Mouse (Mus musculus): Measurements from ENCODE around the gene Unc5c. TPM values are rescaled to one million over a fixed set of nuclear protein-coding genes. Genes with fewer than 3 reads are reported as not detected.

Gene Unc5c
- polyA plus RNA-seq, 2 experiments = 11.9 to 12.5 TPM

DNA sequence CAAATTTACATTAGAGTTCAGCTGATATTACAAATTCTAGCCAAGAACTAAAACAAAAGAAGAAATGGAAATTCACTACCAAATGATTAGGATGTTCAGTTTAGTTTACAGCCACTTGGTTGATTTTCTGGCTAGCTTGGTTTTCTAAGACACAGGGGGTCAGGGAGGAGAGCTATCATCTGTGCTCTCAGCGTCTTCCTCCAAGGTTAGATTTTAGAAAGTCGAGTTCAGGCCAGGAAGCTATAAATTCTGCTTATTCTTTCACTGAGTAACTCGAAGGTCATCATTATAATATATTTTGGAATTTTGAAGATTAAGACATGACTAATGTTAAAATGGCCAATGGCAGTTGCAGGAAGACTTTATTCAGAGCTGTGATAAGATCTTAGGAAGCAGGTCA lies 131.4 kb downstream of the Unc5c start:
- Histone ChIP-seq H3K4me2 (replicated peaks; ENCODE audit: low read depth, low read length, severe bottlenecking) (no peak overlapping the region), H3K27ac (replicated peaks; ENCODE audit: low read depth, low read length) (no peak overlapping the region), H3K4me1 (ENCODE audit: control insufficient read depth, insufficient read depth, low read length) (peaks cover 14% of the 10 kb centered on the region), H3K27me3 (ENCODE audit: control insufficient read depth, insufficient read depth, low read length) (no peaks in the 10 kb centered on the region), H3K4me3 (replicated peaks; ENCODE audit: low read length) (no peak overlapping the region), H3K9me3 (ENCODE audit: control insufficient read depth, low read length) (no peaks in the 10 kb centered on the region), H3K36me3 (ENCODE audit: control insufficient read depth, insufficient read depth, low read length) (no peaks in the 10 kb centered on the region), H3K9ac (ENCODE audit: low read depth, low read length, severe bottlenecking) (no peak overlapping the region)
- DNase-seq (ENCODE audit: low spot score) (no peak), ATAC-seq (ENCODE audit: low FRiP score, low read depth) (no peak)
- 65% methylated on average over 3 of the region's 3 CpGs for WGBS
- TF ChIP-seq POLR2A (IDR thresholded peaks at IDR 0.05; ENCODE audit: borderline replicate concordance, extremely low read depth, insufficient read depth, insufficient read length) = no peak

DNA sequence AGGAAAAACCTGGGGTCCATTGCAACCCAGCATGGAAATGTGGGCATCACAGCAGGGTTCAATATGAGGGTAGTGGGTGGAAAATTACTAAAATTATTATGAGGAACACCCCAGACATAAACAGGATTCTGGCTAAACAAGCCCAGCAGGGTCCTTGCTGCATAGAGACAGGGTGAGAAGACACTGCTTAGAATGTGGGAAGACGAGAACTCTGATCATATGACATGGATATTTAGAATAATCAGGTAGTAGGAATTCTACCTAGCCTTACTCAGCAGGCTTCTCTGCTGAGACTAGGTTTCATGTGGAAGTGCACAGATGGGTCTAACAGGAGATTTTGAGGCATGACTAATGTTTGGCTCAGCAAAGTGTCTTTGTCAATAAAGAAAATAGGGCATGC lies 131.9 kb downstream of the Unc5c start:
- 77% methylated on average over 1 of the region's 1 CpGs for WGBS

DNA sequence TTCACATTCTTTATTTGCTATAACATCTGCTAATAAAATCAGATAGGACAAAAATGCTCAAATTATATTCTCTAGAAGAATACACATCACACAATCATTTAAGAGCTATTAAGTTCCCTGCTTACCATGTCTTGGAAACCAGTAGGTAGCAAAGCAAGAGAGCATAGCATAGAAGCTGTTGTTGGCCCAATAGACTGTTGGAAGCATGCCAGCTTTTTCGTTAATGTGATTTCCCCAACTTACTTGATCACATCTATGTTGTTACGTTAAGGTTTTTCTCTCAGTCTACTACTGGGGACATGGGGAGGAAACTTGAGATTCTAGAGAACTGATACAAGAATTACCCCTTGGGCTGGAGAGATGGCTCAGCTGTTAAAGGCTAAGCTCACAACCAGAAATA lies 133.0 kb downstream of the Unc5c start:
- no peak for ATAC-seq (ENCODE audit: low FRiP score, low read depth)

More for the DNA sequence above, 131.9 kb downstream of the Unc5c start:
- Histone ChIP-seq H3K4me2 (replicated peaks; ENCODE audit: low read depth, low read length, severe bottlenecking) (no peak overlapping the region), H3K4me1 (ENCODE audit: control insufficient read depth, insufficient read depth, low read length) (peaks cover 14% of the 10 kb centered on the region), H3K9ac (ENCODE audit: low read depth, low read length, severe bottlenecking) (no peak overlapping the region), H3K27me3 (ENCODE audit: control insufficient read depth, insufficient read depth, low read length) (no peaks in the 10 kb centered on the region), H3K4me3 (replicated peaks; ENCODE audit: low read length) (no peak overlapping the region), H3K36me3 (ENCODE audit: control insufficient read depth, insufficient read depth, low read length) (no peaks in the 10 kb centered on the region), H3K27ac (replicated peaks; ENCODE audit: low read depth, low read length) (no peak overlapping the region), H3K9me3 (ENCODE audit: control insufficient read depth, low read length) (no peaks in the 10 kb centered on the region)
- no peak for TF ChIP-seq POLR2A (IDR thresholded peaks at IDR 0.05; ENCODE audit: borderline replicate concordance, extremely low read depth, insufficient read depth, insufficient read length)
- ATAC-seq (ENCODE audit: low FRiP score, low read depth) (no peak), DNase-seq (ENCODE audit: low spot score) (no peak)

DNA sequence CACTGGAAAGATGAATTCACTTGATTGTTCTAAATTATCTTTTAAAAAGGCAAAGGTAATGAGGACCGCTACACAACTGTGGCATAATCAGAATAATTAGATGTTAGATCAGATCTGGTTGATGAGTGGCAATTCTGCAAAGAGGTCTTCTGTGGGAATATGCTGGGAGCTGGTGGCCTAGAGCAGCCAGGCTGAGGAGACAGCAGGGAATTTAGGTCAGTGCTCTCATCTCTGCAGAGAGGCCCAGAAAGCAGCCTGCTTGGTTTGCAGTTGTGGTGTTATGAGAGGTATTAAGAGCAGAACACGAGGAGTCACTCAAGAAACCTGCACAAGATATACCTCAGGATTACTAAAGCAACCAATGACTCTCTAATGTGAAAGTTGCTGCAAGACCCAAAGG lies 133.9 kb downstream of the Unc5c start:
- WGBS = 87% methylated on average over 2 of the region's 2 CpGs

More for the DNA sequence above, 133.0 kb downstream of the Unc5c start:
- no peaks in the 10 kb centered on the region for H3K36me3 ChIP-seq (ENCODE audit: control insufficient read depth, insufficient read depth, low read length)
- no peak overlapping the region for H3K4me3 ChIP-seq (replicated peaks; ENCODE audit: low read length)
- DNase-seq (ENCODE audit: low spot score) = no peak
- H3K4me2 ChIP-seq (replicated peaks; ENCODE audit: low read depth, low read length, severe bottlenecking) = no peak overlapping the region
- no peaks in the 10 kb centered on the region for H3K9me3 ChIP-seq (ENCODE audit: control insufficient read depth, low read length)
- H3K9ac ChIP-seq (ENCODE audit: low read depth, low read length, severe bottlenecking) = no peak overlapping the region
- TF ChIP-seq POLR2A (IDR thresholded peaks at IDR 0.05; ENCODE audit: borderline replicate concordance, extremely low read depth, insufficient read depth, insufficient read length) = no peak
- H3K27ac ChIP-seq (replicated peaks; ENCODE audit: low read depth, low read length) = no peak overlapping the region
- peaks cover 14% of the 10 kb centered on the region for H3K4me1 ChIP-seq (ENCODE audit: control insufficient read depth, insufficient read depth, low read length)
- H3K27me3 ChIP-seq (ENCODE audit: control insufficient read depth, insufficient read depth, low read length) = no peaks in the 10 kb centered on the region
- 51% methylated on average over 2 of the region's 2 CpGs for WGBS

DNA sequence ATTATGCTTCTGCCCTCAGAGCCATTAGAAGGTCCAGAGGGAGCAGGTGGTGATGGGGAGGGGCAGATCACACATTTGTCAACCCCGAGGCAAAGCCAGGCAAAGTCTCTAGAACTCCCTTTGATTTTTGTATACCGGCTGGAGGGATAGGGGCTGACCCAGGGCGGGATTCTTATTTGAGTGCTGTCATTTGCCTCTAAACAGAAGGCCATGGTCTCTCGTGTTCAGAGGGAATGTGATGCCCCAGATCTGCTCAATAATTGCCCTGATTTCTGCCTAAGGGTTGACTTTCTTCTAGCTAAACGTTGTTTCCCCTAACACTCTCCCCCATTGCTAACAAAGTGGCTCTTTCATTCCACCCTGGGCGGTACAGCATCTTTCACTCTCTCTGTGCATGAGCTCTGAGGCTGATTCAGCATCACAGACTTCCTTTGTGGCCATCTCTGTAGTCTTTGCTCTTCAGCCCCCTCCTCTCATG lies 136.1 kb downstream of the Unc5c start:
- Histone ChIP-seq H3K36me3 (ENCODE audit: control insufficient read depth, insufficient read depth, low read length) (no peaks in the 10 kb centered on the region), H3K27me3 (ENCODE audit: control insufficient read depth, insufficient read depth, low read length) (no peaks in the 10 kb centered on the region), H3K4me2 (replicated peaks; ENCODE audit: low read depth, low read length, severe bottlenecking) (no peak overlapping the region), H3K9me3 (ENCODE audit: control insufficient read depth, low read length) (no peaks in the 10 kb centered on the region), H3K4me3 (replicated peaks; ENCODE audit: low read length) (no peak overlapping the region), H3K9ac (ENCODE audit: low read depth, low read length, severe bottlenecking) (no peak overlapping the region), H3K4me1 (ENCODE audit: control insufficient read depth, insufficient read depth, low read length) (peaks cover 14% of the 10 kb centered on the region), H3K27ac (replicated peaks; ENCODE audit: low read depth, low read length) (no peak overlapping the region)
- ATAC-seq (ENCODE audit: low FRiP score, low read depth) (no peak), DNase-seq (ENCODE audit: low spot score) (no peak)
- WGBS = 24% methylated on average over 6 of the region's 6 CpGs
- TF ChIP-seq POLR2A (IDR thresholded peaks at IDR 0.05; ENCODE audit: borderline replicate concordance, extremely low read depth, insufficient read depth, insufficient read length) = no peak

More for the DNA sequence above, 133.9 kb downstream of the Unc5c start:
- H3K4me3 ChIP-seq (replicated peaks; ENCODE audit: low read length) = no peak overlapping the region
- no peaks in the 10 kb centered on the region for H3K36me3 ChIP-seq (ENCODE audit: control insufficient read depth, insufficient read depth, low read length)
- no peak overlapping the region for H3K27ac ChIP-seq (replicated peaks; ENCODE audit: low read depth, low read length)
- DNase-seq (ENCODE audit: low spot score) = no peak
- H3K9ac ChIP-seq (ENCODE audit: low read depth, low read length, severe bottlenecking) = no peak overlapping the region
- no peaks in the 10 kb centered on the region for H3K9me3 ChIP-seq (ENCODE audit: control insufficient read depth, low read length)
- H3K27me3 ChIP-seq (ENCODE audit: control insufficient read depth, insufficient read depth, low read length) = no peaks in the 10 kb centered on the region
- peaks cover 14% of the 10 kb centered on the region for H3K4me1 ChIP-seq (ENCODE audit: control insufficient read depth, insufficient read depth, low read length)
- ATAC-seq (ENCODE audit: low FRiP score, low read depth) = no peak
- no peak overlapping the region for H3K4me2 ChIP-seq (replicated peaks; ENCODE audit: low read depth, low read length, severe bottlenecking)
- TF ChIP-seq POLR2A (IDR thresholded peaks at IDR 0.05; ENCODE audit: borderline replicate concordance, extremely low read depth, insufficient read depth, insufficient read length) = no peak

DNA sequence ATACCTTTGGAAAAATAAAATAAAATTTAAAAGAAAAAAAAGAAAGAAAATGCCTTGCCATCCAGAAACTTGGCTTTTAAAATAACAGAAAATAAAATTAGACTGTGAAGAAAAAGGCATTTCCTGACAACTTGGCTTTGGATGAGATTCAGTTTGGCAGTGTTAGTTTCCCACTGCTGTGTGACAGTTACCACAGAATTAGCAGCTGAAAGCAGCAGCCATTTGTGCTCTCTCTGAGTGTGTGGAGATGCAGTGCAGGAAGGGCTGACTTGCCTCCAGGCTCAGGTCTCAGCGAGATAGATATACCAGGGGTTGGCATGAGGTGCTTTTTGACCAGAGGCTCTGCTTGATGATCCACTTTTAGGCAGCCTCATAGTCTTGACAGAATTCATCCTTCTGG lies 151.7 kb downstream of the Unc5c start:
- Histone ChIP-seq H3K9ac (ENCODE audit: low read depth, low read length, severe bottlenecking) (no peak overlapping the region), H3K27me3 (ENCODE audit: control insufficient read depth, insufficient read depth, low read length) (no peaks in the 10 kb centered on the region), H3K36me3 (ENCODE audit: control insufficient read depth, insufficient read depth, low read length) (no peaks in the 10 kb centered on the region), H3K9me3 (ENCODE audit: control insufficient read depth, low read length) (no peaks in the 10 kb centered on the region), H3K4me1 (ENCODE audit: control insufficient read depth, insufficient read depth, low read length) (no peaks in the 10 kb centered on the region), H3K4me3 (replicated peaks; ENCODE audit: low read length) (no peak overlapping the region), H3K4me2 (replicated peaks; ENCODE audit: low read depth, low read length, severe bottlenecking) (no peak overlapping the region), H3K27ac (replicated peaks; ENCODE audit: low read depth, low read length) (no peak overlapping the region)
- DNase-seq (ENCODE audit: low spot score) (no peak), ATAC-seq (ENCODE audit: low FRiP score, low read depth) (no peak)
- no peak for TF ChIP-seq POLR2A (IDR thresholded peaks at IDR 0.05; ENCODE audit: borderline replicate concordance, extremely low read depth, insufficient read depth, insufficient read length)
- 57% methylated on average over 1 of the region's 1 CpGs for WGBS
